Mouse (Mus musculus) spleen, adult 10 weeks (tissue): ENCODE measurements around the gene Phtf1. TPM values are rescaled to one million over a fixed set of nuclear protein-coding genes. Genes with fewer than 3 reads are reported as not detected.

Experiments
- polyA plus RNA-seq: library from polyadenylated mRNA; stranded (reverse); fragments of 350-450 nt; fragmentation: Illumina TruSeq; extraction: RNeasy Lipid Tissue Mini Kit (QIAGEN cat#74804); gene quantifications from one replicate; pipeline ENCODE4 v1.2.3, GENCODE M21; 2015; ENCODE audit warnings: low replicate concordance; ENCODE audit not compliant: insufficient read depth

Phtf1 gene
- 41.3 TPM for polyA plus RNA-seq

GRCm38 (mm10) chr3:103967861-103968691, at the start of gene Phtf1:
Phtf1 (plus strand) TSS chr3:103968110.

Other genes starting within 250 kb of the Phtf1 start
- 18.1 TPM for gene Olfml3, start 230.1 kb upstream of the Phtf1 start, polyA plus RNA-seq
- gene Gm10964, start 228.7 kb upstream of the Phtf1 start, polyA plus RNA-seq, result not detected
- 111 TPM for gene Hipk1, start 176.5 kb upstream of the Phtf1 start, polyA plus RNA-seq
- gene Dclre1b, start 158.7 kb upstream of the Phtf1 start, polyA plus RNA-seq, result 13.4 TPM
- gene Ap4b1, start 158.6 kb upstream of the Phtf1 start, polyA plus RNA-seq, result 32.3 TPM
- 0.25 TPM for gene Gm43064, start 158.5 kb upstream of the Phtf1 start, polyA plus RNA-seq
- gene Bcl2l15, start 135.5 kb upstream of the Phtf1 start, polyA plus RNA-seq, result 4.1 TPM
- gene Ptpn22, start 108.3 kb upstream of the Phtf1 start, polyA plus RNA-seq, result 171 TPM
- 42.8 TPM for gene Rsbn1, start 54.0 kb upstream of the Phtf1 start, polyA plus RNA-seq